Mouse (Mus musculus) frontal cortex, postnatal 10 days (tissue): ENCODE results near the gene Hormad1.
"Not testable (repeated sequence)": the region's sequence is repeated elsewhere in the genome, so short reads cannot be mapped to it uniquely, and the experiment has no call there.

Experiments
- DNase-seq, 2 experiments: peaks; one replicate each; pipeline ENCODE4 v3.0.0; 2022; ENCODE audit warnings: low spot score in 2 of 2, mixed read lengths in 1 of 2

The Hormad1 gene

DNA sequence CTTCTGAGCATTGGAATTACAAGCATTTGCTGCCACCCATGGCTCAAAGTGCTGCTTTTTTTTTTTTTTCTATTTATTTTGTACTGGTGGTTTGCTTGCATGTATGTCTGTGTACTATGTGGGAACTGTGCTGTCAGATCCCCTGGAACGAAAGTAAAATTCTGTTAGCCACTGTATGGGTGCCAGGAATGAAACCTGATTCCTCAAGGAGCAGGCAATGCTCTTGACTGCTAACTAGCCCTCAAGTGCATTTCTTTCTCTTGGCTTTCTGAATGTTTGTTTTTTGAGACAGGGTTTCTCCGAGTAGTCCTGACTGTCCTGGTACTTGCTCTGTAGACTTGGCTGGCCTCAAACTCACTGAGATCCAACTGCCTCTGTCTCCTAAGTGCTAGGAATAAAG is 2.3 kb downstream of the Hormad1 start:
- DNase-seq, result no peak

DNA sequence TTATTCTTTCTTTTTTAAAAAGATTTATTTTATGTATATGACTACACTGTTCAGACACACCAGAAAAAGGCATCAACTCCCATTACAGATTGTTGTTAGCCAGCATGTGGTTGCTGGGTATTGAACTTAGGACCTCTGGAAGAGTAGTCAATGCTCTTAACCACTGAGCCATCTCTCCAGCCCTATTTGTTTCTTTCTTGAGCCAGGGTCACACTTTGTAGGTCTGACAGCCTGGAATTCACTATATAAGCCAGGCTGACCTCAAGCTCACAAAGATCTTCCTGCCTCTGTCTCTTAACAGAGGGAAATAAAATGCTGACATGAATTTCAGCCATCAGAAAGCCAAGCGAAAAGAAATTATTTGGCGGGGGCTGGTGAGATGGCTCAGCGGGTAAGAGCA is 10.1 kb downstream of the Hormad1 start:
- no peak for DNase-seq

DNA sequence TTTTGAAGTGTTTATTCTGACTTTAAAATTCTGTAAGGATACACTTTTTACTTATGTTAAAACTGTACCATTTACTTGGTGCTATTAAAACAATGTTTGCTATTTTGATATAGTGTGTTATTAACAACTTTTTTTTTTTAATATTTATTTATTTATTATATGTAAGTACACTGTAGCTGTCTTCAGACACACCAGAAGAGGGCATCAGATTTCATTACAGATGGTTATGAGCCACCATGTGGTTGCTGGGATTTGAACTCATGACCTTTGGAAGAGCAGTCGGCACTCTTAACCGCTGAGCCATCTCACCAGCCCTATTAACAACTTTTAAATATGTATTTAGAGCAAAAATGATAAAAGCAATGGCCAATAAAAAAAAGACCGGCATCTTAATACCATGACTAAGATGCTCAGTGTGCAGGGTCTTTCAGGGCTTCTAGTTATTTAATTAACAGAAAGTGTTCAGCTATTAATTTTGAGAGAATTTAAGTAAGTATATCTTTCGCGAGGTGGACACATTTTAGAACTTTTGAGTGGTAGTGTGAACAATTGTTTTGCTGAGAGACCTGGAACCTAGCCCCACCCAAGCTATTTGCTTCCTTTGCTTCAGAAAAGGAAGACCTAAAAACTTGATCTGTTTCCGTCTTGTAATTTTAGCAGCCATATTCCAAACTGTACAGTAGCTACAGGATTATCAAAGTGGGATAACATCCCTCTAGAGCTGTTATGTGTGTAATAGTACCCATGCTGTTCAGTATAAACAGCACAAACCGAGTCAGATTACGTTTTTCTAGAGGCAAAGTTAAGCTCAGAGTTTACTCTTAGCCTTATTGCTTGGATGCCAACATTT is 28.5 kb downstream of the Hormad1 start:
- no peak for DNase-seq

DNA sequence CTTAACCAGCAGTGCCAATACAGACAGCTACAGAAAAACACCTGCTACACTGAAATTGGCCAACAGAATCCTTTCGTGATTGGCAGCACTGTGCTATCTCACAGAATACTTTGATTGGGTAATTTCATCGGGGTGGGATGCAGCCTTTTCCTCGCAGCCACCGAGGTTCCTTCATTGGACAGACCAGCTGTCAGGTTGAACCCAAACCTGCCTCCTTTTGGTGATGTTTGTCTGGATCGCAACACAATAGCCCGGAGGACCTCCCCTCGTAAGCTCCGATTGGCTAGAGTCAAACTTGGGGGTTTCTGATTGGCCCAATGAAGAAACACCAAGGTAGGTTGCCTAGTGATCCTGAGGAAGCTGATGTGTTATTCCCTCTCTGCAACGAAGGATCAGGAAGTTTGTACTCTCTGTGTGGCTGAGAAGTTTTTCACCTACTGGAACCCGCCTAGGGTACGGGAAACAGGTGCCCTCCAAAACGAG is 29.2 kb downstream of the Hormad1 start, which contains the start of gene Golph3l:
TSS of gene Golph3l (plus strand) at position 331 of the 483 bp plus-strand sequence.
- DNase-seq, result peak; percentile 94

DNA sequence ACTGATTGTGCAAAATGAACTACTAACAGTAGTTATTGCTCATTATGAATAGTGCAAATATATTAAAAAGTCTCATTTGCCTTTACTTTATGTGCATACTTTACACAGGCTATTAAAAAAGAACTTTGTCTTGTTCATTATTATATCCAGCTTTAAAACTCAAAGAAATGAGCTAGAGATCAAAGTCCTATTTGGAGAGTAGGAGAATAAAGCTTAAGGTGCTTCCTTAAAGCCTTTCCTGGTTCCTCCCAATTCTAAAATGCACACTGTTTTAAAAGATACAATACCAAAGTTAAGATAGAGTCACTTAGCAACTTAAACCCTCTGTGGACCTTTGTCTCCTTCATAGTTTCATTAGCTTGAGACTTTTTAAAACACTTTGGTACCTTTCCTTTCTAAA is 39.3 kb downstream of the Hormad1 start:
- DNase-seq, result no peak

DNA sequence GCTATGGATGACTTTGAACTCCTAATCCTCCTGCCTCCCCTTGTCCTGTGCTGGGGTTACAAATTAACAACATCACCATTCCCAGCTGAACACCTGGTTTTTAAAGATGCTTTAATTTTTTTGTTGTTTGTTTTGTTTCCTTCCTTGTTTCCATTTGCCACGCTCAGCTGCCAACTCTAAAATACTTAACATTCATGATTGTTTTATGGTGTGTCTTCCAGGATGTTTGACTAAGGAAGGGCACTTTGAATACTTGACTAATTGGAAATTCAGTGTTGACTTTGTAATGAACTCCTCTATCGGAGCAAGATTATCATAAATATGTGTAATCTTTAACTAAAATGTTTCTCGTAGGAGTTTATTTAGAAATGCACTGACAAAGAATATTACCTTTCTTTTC is 41.8 kb downstream of the Hormad1 start:
- no peak for DNase-seq

DNA sequence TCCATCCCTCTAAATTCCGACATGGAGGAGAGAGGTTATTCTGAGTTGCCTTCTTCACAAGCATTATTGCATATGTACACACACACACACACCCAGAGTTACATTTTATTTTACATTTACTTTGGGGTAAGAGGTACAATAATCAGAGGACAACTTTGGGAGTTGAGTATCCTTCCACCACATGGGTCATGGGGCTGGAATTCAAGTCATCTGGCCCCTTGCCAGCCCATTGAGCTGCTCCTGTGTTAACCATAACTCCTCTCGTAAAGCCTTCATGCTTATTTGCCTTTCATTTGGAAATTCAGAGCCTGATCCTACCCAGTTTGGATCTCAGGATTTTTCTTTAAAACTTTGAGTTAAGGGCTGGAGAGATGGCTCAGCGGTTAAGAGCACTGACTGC is 46.6 kb downstream of the Hormad1 start:
- no peak for DNase-seq

DNA sequence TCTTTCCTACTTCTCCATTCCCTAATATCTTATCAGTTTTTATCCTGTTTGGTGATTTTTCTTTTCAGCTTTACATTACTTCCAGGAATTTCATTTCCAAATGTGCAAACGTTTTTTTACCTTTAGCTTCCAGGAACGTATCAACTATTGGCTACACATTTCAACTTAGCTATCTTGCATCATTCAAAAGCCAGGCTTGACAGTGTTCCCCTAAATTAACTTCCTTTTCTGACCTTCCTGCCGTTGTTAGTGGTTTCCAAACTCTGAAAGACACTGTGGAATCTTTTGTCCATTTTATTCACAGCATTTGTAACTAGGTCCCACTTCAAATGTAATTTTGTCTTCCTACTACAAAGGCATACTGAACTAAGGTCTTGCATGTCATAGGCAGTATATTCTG is 49.7 kb downstream of the Hormad1 start:
- no peak for DNase-seq

DNA sequence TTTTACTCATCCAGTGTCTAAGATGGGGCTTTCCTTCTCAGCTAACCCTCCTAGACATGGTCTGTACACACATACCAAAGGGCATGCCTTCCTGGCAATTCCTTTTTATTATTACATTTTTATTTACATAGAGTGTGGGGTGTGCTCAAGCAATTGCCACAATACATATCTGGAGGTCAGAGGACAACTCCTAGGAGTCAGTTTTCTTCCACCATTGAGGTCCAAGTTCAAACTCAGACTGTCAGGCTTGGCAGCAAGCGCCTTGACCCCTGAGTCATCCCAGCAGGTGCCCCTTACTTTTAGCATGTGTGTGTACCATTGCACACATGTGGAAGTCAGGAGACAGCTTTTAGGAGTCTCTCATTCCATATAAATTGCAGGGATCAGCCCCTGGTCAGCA is 54.5 kb downstream of the Hormad1 start:
- DNase-seq, result no peak

DNA sequence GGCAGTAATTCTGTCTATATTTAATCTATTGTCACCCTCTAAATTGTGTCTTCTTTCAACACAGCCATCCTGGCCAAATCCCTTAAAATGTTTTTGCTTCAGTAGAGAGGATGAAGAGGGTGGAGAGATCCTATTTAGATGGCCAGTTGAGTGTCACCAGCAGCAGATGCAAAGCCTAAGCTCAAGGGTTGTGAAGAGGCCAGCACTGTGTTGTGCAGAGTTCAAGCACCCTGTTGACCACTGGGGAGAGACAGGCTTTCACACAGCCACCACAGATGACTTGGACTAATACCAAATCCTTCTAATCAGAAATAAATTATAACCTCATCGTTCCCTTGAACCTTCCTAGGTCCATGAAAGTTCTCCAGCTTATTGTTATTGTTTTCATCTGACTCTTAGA is 59.0 kb downstream of the Hormad1 start:
- no peak for DNase-seq

DNA sequence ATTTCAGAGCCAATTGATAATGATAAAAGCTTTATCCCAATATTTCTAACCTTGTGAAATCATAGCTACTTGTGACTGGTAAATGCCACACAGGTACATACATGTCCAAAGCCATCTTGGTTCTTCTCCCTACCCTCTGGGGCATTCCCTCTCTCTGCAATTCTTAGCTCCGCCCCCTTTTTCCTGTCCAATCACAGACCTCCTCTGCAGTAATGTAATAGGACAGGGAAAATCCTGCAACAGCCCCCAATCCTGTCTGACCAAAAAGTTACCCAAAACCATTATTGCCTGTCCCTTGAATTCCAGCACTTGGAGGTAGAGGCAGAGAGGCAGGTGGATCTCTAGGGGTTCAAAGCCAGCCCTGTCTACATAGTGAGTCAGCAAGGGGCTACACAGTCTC is 61.8 kb downstream of the Hormad1 start:
- DNase-seq, result no peak

DNA sequence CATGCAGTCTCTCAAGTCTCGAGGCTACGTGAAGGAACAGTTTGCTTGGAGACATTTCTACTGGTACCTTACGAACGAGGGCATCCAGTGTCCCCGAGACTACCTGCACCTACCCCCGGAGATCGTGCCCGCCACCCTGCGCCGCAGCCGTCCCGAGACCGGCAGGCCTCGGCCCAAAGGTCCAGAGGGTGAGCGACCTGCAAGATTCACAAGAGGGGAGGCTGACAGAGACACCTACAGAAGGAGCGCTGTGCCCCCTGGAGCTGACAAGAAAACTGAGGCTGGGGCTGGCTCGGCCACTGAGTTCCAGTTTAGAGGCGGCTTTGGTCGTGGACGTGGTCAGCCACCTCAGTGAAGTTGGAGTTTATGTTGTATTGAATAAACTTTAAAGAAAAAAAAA is 62.9 kb downstream of the Hormad1 start:
- not testable (repeated sequence) for DNase-seq

DNA sequence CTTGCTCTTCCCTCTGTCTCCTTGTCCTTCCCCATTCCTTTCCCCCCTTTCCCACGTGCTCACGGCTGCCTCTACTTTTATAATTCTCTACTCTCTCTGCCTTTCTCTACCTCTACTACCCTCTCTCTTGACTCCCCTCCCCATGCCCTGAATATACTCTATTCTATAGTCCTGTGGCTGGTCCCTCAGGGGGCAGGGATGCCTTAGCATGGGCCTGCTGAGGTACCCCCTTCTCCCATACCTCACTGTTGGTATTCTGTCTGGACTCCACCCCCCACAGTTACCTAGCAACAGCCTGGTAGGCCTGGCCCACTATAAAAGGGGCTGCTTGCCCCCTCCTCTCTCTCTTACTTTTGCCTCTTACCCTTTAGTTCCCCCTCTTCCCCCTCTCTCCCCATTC is 64.1 kb downstream of the Hormad1 start:
- DNase-seq, result no peak

DNA sequence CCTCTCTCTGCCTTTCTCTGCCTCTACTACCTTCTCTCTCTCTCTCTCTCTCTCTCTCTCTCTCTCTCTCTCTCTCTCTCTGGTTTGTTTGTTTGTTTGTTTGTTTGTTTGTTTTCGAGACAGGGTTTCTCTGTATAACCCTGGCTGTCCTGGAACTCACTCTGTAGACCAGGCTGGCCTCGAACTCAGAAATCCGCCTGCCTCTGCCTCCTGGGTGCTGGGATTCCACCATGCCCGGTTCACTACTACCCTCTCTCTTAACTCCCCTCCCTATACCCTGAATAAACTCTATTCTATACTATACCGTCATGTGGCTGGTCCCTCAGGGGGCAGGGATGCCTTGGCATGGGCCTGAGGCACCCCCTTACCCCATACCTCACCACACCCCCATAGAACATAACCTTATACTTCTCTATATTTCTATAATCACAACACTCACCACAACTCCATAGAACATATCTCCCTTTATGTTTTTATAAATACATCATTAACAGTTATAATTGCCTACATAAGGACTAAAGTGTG is 64.6 kb downstream of the Hormad1 start:
- DNase-seq, result not testable (repeated sequence)

DNA sequence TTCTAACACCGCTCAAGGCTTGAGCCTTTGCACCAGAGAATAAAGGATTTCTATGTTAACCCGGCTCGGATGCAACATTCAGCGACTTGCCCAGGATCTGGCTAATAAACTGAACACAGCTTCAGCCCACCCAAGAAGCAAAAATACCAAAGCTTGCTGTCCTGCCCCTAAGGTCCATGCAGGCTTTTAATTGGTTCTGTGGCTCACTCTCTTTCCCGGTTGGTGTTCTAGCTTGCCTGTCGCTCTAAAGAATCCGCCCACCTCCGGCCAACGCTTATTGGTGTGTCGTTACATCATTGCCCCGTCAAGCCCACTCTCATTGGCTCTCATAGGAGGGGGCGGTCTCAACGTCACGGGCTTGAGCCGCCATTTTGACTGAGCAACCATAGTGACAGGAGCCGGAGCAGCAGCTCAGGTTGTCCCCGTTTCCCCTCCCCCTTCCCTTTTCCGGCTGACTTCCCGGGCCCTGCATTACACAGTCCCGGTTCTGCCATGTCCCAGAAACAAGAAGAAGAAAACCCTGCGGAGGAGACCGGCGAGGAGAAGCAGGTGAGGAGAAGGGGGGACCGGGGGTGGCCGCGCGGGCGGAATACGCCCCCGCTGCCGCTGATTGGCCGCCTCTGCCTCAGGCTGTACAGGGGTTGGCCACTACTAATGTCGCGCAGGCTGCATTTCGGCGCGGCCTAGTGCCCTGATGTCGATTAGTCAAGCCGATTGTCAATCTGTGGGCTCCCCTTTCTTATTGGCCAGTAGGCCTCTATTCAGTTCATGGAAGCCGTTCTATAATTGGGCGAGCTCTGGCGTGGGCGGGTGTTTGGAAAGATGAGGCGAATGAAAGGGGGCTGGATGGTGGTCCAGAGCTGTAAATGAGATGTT is 65.4 kb downstream of the Hormad1 start, which contains the start of gene Ensa:
TSS of gene Ensa (plus strand) at position 366 of the 876 bp plus-strand sequence.
- peak; percentile 98 to 99 for DNase-seq

DNA sequence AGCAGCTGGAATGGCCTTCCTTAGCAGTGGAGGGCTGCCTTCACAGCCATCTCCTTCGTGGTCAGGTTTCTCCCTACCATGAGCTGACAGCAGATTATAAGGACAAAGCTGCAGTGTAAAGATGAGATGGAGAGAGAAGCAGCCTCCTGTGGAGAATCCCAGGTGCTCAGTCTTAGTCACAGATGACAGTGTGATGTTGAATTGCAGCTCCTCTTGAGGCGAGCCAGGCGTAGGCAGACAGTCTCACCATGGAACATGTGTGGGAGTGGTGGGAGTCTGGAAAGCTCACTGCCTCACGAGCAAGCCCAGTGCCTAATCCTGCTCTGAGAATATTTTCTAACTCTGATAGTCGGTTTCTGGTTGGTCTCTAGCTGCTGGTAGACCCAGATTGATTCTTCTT is 68.3 kb downstream of the Hormad1 start:
- peak; percentile 32 to 61 for DNase-seq

DNA sequence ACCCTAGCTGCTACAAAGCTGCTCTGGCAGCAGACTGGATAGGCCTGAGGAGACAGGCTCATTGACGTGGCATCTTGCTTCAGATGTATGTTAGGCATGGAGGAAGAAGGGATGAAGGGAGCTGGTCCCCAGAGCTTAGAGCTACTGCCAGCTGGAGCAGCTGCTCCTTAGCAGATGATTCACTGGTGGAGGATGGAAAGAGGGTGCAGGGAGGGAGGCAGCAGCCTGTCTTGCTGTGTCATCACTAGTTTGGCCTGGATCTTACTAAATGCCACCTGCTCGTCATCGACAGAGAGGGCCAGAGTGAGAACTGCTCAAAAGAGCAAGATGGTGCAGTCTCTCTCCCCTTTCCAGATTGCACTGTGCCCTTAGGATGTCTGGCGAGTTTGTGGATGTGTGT is 70.3 kb downstream of the Hormad1 start:
- DNase-seq, result peak in 1 of 2 experiments; percentile 50

DNA sequence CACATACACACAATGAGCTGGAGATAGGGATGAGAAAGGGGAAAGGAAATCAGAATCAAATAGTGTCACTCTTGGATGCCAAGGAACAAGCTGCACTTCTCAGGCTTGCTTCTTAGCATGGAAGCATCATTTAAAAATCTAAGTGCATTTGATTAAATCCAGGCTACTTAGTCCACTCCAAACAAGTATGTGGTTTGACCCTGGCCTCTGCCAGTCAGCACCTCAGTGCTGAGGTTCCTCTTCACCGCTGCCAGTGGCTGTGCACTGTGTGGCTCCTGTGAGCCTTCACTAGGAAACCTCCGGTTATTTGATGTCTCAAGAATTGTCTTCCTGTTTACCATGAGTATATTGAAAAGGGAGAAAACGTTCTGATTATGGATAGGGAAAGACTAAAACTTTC is 71.4 kb downstream of the Hormad1 start:
- DNase-seq, result no peak

DNA sequence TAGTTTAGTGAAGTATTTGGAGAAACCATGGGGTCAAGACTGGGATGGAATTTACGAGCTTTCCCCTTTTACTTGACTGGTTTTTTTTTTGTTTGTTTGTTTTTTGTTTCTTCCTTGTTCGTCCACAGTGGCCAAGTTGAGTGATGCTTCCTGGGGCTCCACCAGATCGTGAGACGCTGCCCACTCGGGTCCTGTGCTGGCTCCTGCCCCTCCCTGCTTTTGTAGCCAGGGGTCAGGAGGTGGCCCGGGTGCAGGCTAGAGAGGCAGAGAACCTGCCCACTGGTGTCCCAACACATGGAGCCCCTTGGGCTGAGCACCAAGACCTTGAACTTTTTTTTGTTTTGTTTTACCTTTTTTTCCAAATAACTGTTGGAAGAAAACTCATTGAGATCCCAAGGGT is 71.8 kb downstream of the Hormad1 start:
- DNase-seq, result no peak

DNA sequence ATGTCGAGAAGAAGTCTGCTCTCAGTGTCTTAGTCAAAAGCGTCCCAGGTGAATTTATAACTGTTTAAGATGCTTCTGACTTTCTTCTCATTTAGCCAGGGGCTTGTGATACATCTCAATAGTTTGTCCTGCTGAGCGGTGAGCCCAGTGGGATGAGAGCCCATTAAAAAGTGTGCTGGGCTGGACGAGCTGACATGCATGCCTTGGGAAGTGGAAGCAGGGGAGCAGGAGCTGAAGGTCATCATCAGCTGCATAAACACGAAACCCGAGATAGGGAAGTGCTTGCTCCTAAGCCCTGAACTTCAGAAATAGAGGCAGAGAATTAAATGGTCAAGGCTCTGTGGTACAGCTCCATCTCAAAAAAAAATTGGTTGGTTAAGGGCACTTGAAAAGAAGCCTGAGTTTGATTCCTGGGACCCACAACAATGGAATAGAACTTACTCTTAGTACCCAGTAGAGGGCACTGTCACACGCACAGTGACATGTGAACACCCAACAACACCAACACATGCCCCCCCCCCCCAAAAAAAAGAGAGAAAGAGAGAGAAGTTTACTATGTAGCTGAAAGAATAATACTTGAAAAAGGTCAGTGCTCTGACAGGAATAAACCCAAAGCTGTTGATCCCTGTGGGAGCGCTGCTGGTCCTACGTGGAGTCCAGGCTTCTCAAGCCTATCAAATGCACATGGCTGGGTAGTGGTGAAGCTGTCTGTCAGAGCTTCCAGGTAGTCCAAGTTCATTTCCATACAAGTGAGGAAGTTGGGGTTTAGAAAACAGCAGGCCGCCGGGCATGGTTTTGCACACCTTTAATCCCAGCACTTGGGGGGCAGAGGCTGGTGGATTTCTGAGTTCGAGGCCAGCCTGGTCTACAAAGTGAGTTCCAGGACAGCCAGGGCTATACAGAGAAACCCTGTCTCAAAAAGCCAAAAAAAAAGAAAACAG is 73.4 kb downstream of the Hormad1 start:
- no peak for DNase-seq

DNA sequence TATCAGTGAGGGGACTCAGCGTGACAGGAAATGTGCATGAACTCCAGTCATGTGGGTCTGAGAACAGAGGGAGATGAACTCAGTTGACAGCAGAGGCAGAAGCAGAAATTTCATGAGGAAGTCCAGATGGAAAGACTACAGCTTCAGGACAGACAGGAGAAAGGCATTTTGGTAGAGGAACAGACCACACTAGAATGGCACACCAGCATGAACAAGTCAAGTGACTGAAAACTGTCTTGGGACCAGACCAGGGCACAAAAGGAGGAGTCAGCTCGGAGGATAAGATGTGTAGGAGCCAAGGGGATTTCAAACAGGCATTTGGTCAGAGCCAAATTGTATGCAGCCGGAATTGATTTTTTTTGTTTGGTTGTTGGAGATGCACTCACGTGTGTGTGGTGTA is 76.2 kb downstream of the Hormad1 start:
- no peak for DNase-seq
